Mouse (Mus musculus): Measurements from ENCODE around the gene Atad1.

- TF ChIP-seq CTCF (IDR thresholded peaks at IDR 0.05; ENCODE audit: control insufficient read depth, insufficient read depth, low read length): no peak
- no peak for TF ChIP-seq POLR2A (IDR thresholded peaks at IDR 0.05; ENCODE audit: borderline replicate concordance, control insufficient read depth, low read depth, low read length)
Measured at GRCm38 (mm10) chr19:32755104-32755791, 15.7 kb upstream of the Atad1 start.

Data from bone marrow, adult 2 months (tissue).